Mouse (Mus musculus): ENCODE measurements around the gene Fosb.

- TF ChIP-seq CTCF (IDR thresholded peaks at IDR 0.05; ENCODE audit: borderline replicate concordance, insufficient read depth, low read length) (no peak), POLR2A (IDR thresholded peaks at IDR 0.05; ENCODE audit: low read depth, low read length) (no peak)
Observed at GRCm38 (mm10) chr7:19258336-19258735, 51.5 kb downstream of the Fosb start.

Measured in embryonic fibroblast, embryonic 13.5 days (primary cell).